Mouse (Mus musculus): ENCODE data around the gene Abhd12b. TPM values are rescaled to one million over a fixed set of nuclear protein-coding genes. Genes with fewer than 3 reads are reported as not detected.

The Abhd12b gene
- total RNA-seq (2023), result not detected

GRCm38 (mm10) chr12:70153842-70154241 lies at the start of gene Abhd12b:
Gene Abhd12b, plus strand, starts transcription at chr12:70154142.

DNA sequence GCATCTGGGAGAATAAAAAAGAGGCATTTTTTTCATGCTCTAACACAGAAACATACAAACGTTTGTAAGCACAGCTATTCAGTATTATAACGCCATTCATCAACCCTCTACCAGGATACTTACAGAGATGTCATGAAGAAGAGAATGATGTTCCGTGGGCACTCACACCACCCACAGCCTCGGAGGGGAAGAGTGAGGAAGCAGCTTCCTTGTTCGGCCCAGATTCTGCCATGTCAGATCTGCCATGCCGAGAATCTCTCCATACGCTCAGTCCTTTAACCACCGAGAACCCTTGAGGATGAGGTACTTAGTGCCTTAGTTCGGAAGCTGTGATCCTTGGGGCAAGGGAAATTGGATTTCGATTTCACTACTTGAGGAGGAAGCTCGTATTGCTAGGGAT lies 40.6 kb upstream of the Abhd12b start, which contains the start of gene Nin:
Gene Nin (minus strand): TSS at position 367 of the 400 bp plus-strand sequence.

DNA sequence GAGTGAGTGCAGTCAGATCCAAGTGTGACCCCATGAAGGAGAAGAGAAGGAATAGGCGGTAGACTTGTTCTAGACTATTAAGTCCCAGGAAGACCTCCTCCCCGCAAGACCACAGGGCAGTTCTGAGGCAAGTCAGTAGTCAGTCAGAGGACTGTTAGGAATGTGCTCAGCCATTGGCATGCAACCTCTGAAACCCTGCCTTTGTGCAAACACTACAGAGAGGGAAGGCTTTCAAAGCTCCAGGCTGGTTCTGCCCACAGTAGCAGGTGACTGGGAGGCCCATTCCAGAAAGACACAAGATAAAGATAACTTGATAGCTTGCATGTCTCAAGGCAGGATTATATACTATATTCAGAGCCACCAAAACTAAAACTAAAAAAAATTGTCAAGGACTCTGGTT lies 77.4 kb downstream of the Abhd12b start, which contains the start of gene Pygl:
Gene Pygl (minus strand): TSS at position 195 of the 400 bp plus-strand sequence.

Other genes with a start within 250 kb of the Abhd12b start
- 26.0 TPM for gene Sav1, start 167.1 kb upstream of the Abhd12b start, total RNA-seq (2023)
- 95.7 TPM for gene Nin, start 40.4 kb upstream of the Abhd12b start, total RNA-seq (2023)
- 2.2 TPM for gene Pygl, start 77.3 kb downstream of the Abhd12b start, total RNA-seq (2023)
- gene Trim9, start 193.5 kb downstream of the Abhd12b start, total RNA-seq (2023), result not detected